Mouse (Mus musculus): ENCODE measurements around the gene D1Pas1.

Gene D1Pas1

GRCm38 (mm10) chr1:186967201-186967812 lies at the start of gene D1Pas1:
TSS of gene D1Pas1 (plus strand) at chr1:186967416.
- DNase-seq, result no peak

- DNase-seq, result no peak
Measured at GRCm38 (mm10) chr1:186922489-186923370, 44.5 kb upstream of the D1Pas1 start.

GRCm38 (mm10) chr1:186924027-186924426 lies 43.2 kb upstream of the D1Pas1 start:
- DNase-seq, result no peak

GRCm38 (mm10) chr1:186925411-186925810 lies 41.8 kb upstream of the D1Pas1 start:
- no peak for DNase-seq

- no peak for DNase-seq
Measured at GRCm38 (mm10) chr1:186926316-186926949, 40.8 kb upstream of the D1Pas1 start.

- DNase-seq, result no peak
Measured at GRCm38 (mm10) chr1:186926950-186927316, 40.3 kb upstream of the D1Pas1 start.

- DNase-seq, result no peak
Measured at GRCm38 (mm10) chr1:186927494-186927893, 39.7 kb upstream of the D1Pas1 start.

- DNase-seq, result no peak
Measured at GRCm38 (mm10) chr1:186930160-186930887, 36.9 kb upstream of the D1Pas1 start.

- no peak for DNase-seq
Measured at GRCm38 (mm10) chr1:186930888-186931233, 36.4 kb upstream of the D1Pas1 start.

- no peak for DNase-seq
Measured at GRCm38 (mm10) chr1:186934205-186934604, 33.0 kb upstream of the D1Pas1 start.

GRCm38 (mm10) chr1:186952381-186952780 lies 14.8 kb upstream of the D1Pas1 start:
- DNase-seq, result no peak

GRCm38 (mm10) chr1:186954591-186954990 lies 12.6 kb upstream of the D1Pas1 start:
- no peak for DNase-seq

- peak; percentile 15 to 33 for DNase-seq
Measured at GRCm38 (mm10) chr1:186959380-186959779, 7.8 kb upstream of the D1Pas1 start.

- no peak for DNase-seq
Measured at GRCm38 (mm10) chr1:186964143-186964875, 2.9 kb upstream of the D1Pas1 start.

- DNase-seq, result no peak
Measured at GRCm38 (mm10) chr1:186967926-186968325, 710 bp downstream of the D1Pas1 start.

GRCm38 (mm10) chr1:186976937-186977540 lies 9.8 kb downstream of the D1Pas1 start:
- no peak for DNase-seq

- no peak for DNase-seq
Measured at GRCm38 (mm10) chr1:186977801-186978200, 10.6 kb downstream of the D1Pas1 start.

GRCm38 (mm10) chr1:186979465-186979864 lies 12.2 kb downstream of the D1Pas1 start:
- DNase-seq, result no peak

GRCm38 (mm10) chr1:186980503-186980902 lies 13.3 kb downstream of the D1Pas1 start:
- no peak for DNase-seq

- DNase-seq, result no peak
Measured at GRCm38 (mm10) chr1:186985131-186985530, 17.9 kb downstream of the D1Pas1 start.

GRCm38 (mm10) chr1:186986086-186986485 lies 18.9 kb downstream of the D1Pas1 start:
- DNase-seq, result no peak

GRCm38 (mm10) chr1:186986506-186986905 lies 19.3 kb downstream of the D1Pas1 start:
- DNase-seq, result no peak
